Mouse (Mus musculus): ENCODE results near the gene Pfdn2.
A peak's percentile ranks its signal among the peaks of the same experiment; 100 is the strongest.
"Not testable (repeated sequence)": the region's sequence is repeated elsewhere in the genome, so short reads cannot be mapped to it uniquely, and the experiment has no call there.

Gene Pfdn2

GRCm38 (mm10) chr1:171345225-171346094 is at the start of gene Pfdn2, which contains the start of gene Nit1:
Gene Pfdn2 (plus strand): TSS chr1:171345670.
Gene Nit1 (minus strand): TSS chr1:171345646.
- DNase-seq = peak; percentile 84 to 85

GRCm38 (mm10) chr1:171298226-171298625 is 47.2 kb upstream of the Pfdn2 start:
- no peak for DNase-seq

DNA sequence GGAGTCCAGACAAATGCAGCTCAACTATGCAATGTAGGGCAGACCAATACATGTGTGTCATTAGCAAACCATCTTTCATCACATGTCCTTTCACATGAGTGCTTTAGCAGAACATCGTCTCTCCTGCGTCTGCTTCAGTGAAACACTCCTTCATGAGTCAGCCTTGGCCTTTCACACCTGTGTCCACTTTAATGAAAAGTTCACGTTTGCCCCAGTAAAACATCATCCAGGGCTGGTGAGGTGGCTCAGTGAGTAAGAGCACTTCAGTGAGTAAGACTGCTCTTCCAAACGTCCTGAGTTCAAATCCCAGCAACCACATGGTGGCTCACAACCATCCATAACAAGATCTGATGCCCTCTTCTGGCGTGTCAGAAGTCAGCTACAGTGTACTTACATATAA is 39.3 kb upstream of the Pfdn2 start:
- DNase-seq = not testable (repeated sequence)

GRCm38 (mm10) chr1:171309321-171309720 is 36.1 kb upstream of the Pfdn2 start:
- no peak for DNase-seq

DNA sequence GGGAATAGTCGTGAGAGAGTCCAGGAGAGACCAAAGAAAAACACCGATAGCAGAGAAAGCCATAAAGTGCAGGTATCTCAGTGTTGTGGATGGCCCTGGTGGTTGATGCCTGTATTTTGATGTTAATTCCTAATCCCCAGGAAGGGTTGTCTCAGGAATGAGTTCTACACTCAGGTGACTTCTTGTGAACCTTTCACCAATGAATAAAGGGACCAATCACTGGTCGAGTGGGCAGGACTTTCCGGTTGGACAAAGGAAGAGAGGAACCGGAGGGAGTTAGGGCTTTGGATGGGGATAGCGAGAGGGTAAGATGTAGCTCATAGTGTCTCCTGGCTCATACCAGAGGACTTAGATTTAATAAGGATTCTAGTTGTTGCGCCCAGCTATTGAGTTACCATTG is 25.7 kb upstream of the Pfdn2 start:
- DNase-seq = no peak

- DNase-seq = no peak
Observed at GRCm38 (mm10) chr1:171320151-171320550, 25.3 kb upstream of the Pfdn2 start.

DNA sequence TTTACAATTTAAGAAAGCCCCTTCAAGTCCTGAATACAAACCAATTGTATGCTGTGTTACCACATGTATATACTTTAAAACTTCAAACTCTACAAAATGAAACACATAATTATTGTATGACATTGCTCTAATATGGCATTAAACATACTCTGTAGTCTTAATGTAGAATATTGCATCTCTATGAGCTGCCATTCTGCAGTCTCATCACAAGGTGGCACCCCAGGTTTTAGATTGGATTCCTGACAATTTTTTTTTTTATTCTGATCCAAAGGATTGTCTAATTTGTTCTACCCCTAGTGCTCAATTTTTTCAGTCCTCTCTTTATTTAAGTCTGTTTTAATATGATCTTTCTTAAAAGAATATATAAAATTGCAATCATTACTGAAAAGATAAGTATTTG is 24.1 kb upstream of the Pfdn2 start:
- no peak for DNase-seq

- no peak for DNase-seq
Observed at GRCm38 (mm10) chr1:171322012-171322411, 23.5 kb upstream of the Pfdn2 start.

DNA sequence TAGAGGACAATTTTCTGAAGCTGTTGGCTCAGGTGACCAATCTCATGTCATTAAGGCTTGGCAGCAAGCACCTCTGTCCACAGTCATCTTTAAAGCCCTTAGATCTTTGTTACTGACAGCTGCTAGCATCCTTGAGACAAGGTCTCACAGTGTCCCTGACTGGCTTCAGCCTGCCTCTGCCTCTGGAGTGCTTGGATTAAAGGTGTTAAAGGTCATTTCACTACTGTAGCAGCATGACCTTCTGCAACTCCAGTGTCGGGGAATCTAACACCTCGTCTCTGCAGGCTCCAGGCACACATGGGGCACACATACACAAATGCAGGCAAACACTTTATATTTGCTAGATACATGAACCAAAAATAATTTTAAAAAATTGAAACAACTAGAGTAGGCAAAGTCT is 19.9 kb upstream of the Pfdn2 start:
- no peak for DNase-seq

GRCm38 (mm10) chr1:171326588-171326987 is 18.9 kb upstream of the Pfdn2 start:
- not testable (repeated sequence) for DNase-seq

GRCm38 (mm10) chr1:171328244-171328643 is 17.2 kb upstream of the Pfdn2 start:
- no peak for DNase-seq

GRCm38 (mm10) chr1:171328839-171329432 is 16.5 kb upstream of the Pfdn2 start, which contains the start of gene Dedd:
Gene Dedd (plus strand): TSS chr1:171329145.
- peak; percentile 87 to 90 for DNase-seq

- DNase-seq = peak; percentile 32 to 58
Observed at GRCm38 (mm10) chr1:171329433-171330215, 15.8 kb upstream of the Pfdn2 start.

GRCm38 (mm10) chr1:171330216-171330560 is 15.3 kb upstream of the Pfdn2 start:
- DNase-seq = no peak

DNA sequence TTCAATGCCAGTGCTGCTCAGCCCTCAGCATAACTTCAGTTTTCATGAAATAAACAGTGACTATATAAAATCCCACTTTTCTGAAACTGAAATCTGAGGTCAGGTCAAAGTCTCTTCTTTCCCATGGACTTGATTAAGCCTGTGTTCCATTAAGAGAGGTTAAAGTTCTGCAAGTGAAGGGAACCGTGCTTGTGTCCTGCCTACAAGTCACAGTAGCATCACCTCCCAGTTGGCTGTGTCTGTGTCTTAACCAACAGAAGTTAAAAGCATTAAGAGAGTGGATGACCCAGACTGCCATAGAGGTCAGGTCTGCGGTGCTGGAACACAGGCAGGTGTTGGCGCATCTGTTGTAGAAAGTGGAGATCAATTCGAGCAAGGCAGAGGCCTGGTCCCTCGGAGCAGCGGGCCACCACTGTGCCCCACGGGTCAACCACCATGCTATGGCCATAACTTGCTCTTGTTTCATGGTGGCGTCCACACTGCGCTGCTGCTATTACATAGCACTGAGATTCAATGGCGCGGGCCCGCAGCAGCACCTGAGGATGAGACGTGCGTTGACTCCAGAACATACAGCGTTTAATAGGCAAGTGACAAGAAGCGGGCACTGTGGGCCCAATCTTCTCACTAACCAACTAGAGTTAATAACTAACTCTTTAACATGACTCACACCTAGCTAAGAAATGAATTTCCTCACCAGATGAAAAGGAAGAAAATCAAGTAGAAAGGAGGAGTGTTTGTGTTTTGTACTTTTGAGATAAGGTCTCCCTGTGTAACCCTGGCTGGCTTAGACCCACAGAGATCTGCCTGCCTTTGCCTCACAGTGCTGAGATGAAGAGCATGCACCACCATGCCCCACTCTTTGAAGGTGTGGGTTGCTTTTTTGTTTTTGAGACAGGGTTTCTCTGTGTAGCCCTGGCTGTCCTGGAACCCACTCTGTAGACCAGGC is 2.9 kb upstream of the Pfdn2 start:
- no peak for DNase-seq

- peak in 1 of 2 experiments; percentile 14 for DNase-seq
Observed at GRCm38 (mm10) chr1:171343922-171344677, 1.4 kb upstream of the Pfdn2 start.

GRCm38 (mm10) chr1:171344715-171345114 is 755 bp upstream of the Pfdn2 start:
- DNase-seq = no peak

- no peak for DNase-seq
Observed at GRCm38 (mm10) chr1:171346095-171346450, 603 bp downstream of the Pfdn2 start.

- no peak for DNase-seq
Observed at GRCm38 (mm10) chr1:171348665-171349064, 3.2 kb downstream of the Pfdn2 start.

DNA sequence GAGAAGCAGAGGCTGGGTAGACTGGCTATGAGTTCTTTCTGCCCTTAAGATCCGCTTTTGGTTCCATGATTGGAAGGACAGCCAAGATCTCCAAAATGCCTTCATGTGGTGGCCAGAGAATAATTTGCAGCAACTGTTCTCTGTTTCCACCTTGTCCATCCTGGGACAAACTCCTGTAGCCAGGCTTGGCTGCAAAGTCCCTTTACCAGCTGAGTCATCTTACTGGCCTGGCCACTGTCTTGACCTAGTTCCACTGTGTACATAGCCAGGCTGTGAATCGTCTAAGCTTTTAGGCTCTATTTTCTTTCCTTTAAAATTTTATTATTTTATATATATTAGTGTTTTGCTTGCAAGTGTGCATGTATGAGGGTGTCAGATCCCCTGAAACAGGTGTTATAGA is 3.7 kb downstream of the Pfdn2 start:
- no peak for DNase-seq

DNA sequence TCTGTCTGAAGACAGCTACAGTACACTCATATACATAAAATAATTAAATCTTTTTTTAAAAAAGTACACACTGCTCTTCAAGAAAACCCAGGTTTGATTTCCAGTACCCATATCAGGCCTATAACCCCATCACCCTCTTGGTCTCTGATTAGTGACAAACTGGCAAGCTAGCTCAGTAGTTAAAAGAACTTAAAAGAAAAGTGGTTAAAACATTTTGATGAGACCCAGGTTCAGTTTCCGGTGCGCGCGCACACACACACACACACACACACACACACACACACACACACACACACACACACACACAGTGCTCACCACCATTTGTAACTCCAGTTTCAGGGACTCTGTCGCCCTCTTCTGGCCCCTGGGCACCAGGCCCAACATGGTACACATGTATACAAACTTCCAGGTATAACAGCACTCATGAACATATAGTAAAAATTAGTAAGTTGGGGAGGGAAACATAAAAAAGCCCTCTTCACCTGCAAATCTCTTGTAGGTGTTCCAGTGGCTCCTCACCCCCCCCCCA is 10.4 kb downstream of the Pfdn2 start:
- DNase-seq = no peak
